Mouse (Mus musculus) brain, embryonic 14.5 days (tissue): Measurements from ENCODE around the gene Hsd17b2.

Experiments used
- CTCF ChIP-seq: fragments of 200-500 bp; IDR thresholded peaks from 2 replicates; pipeline ENCODE4 v1.5.1; 2012; ENCODE audit warnings: inconsistent platforms, mild to moderate bottlenecking, moderate library complexity, borderline replicate concordance; ENCODE audit not compliant: insufficient read depth, insufficient read length; ENCODE audit errors: extremely low read depth
- POLR2A ChIP-seq: fragments of 200-500 bp; IDR thresholded peaks from 2 replicates; pipeline ENCODE4 v1.6.1; 2012; ENCODE audit warnings: mild to moderate bottlenecking, inconsistent platforms, borderline replicate concordance; ENCODE audit not compliant: poor library complexity, insufficient read depth, insufficient read length, severe bottlenecking; ENCODE audit errors: extremely low read depth

DNA sequence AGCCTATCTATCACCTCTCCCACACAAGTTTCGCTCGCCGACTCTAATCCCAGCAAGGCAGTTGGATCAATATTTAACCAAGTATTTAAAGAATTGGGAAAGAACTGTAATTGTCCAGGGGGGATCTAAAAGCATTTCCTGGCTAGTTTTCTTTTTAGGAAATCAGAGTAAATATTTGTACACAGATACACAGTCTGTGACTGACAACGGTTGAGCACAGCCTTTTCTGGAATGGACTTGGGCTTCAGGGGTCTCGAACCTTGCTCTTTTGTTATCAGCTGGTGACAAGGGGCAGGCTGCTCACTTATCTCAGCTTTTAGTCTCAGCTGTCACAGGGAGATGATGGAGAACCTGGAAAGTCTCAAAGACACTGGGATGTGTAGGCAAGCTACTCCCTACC, 44.9 kb downstream of the Hsd17b2 start:
- no peak for TF ChIP-seq CTCF
- no peak for TF ChIP-seq POLR2A
